In genomic region chr2:10784266-10784665, GRCm38 (mm10) we compare ENCODE assay signal across 13 mouse cellular contexts.
"Had no signal": no experiment of that assay in that cellular context is flagged by ENCODE, and none has a peak within 500 bp of the region (broad histone marks: within the 10 kb centered on the region; RNA-seq: fewer than 3 reads in every experiment).

No protein-coding gene starts in this region.

- DNase-seq: kidney, adult 11 months; kidney, adult 9 months; kidney, postnatal 36 days; layer of hippocampus, adult 9-11 months; liver; liver, embryonic 13.5 days; liver, postnatal 0 days; right cerebral cortex, postnatal 4 days; spleen, adult 18-20 months; thymus, postnatal 36 days had no signal

- H3K27ac ChIP-seq: kidney, postnatal 0 days; liver, embryonic 13.5 days had no signal

- H3K4me2 ChIP-seq: limb, embryonic 12.5 days; liver, embryonic 13.5 days had no signal

- H3K27me3 ChIP-seq: limb, embryonic 12.5 days; liver, embryonic 13.5 days had no signal

- H3K36me3 ChIP-seq: limb, embryonic 12.5 days; liver, embryonic 13.5 days had no signal

- H3K4me3 ChIP-seq: limb, embryonic 12.5 days; liver, embryonic 13.5 days had no signal

- ATAC-seq: liver, postnatal 0 days; midbrain, embryonic 16.5 days had no signal

- H3K9ac ChIP-seq: limb, embryonic 12.5 days; liver, embryonic 13.5 days; liver, postnatal 0 days had no signal

- H3K9me3 ChIP-seq: limb, embryonic 12.5 days; liver, embryonic 13.5 days had no signal

- H3K4me1 ChIP-seq: liver, embryonic 13.5 days had no signal
